Comparison of ENCODE assay signal across 20 mouse cellular contexts in genomic region chr16:89372734-89373461, GRCm38 (mm10). TPM values are rescaled to one million over a fixed set of nuclear protein-coding genes. Genes with fewer than 3 reads are reported as not detected.
A peak's percentile ranks its signal among the peaks of the same experiment; 100 is the strongest.
DNase-seq lines count a peak whose midpoint lies in the region; ATAC-seq lines count a peak whose summit lies in the region.
"Had no signal": no experiment of that assay in that cellular context is flagged by ENCODE, and none has a peak within 500 bp of the region (broad histone marks: within the 10 kb centered on the region; RNA-seq: fewer than 3 reads in every experiment).

No protein-coding gene starts in this region.

- H3K4me3 ChIP-seq in forebrain, embryonic 12.5 days (replicated peaks), result no peak overlapping the region
- H3K4me3 ChIP-seq in forebrain, embryonic 16.5 days (replicated peaks; ENCODE audit: low read length), result no peak overlapping the region
- no peak overlapping the region for H3K4me3 ChIP-seq in forebrain, embryonic 14.5 days (ENCODE audit: low read depth, low read length)
- no peak overlapping the region for H3K4me3 ChIP-seq in forebrain, embryonic 10.5 days
- H3K4me3 ChIP-seq: embryonic facial prominence, embryonic 10.5 days; embryonic facial prominence, embryonic 12.5 days had no signal

- ATAC-seq in forebrain, embryonic 12.5 days (ENCODE audit: low FRiP score), result peak; percentile 69; the same call in 1 of the 2 replicates
- no peak for ATAC-seq in forebrain, embryonic 16.5 days
- ATAC-seq in forebrain, embryonic 14.5 days, result peak; percentile 72; the same call in 1 of the 2 replicates

- DNase-seq in forebrain, embryonic 14.5 days (ENCODE audit: low spot score), result peak; percentile 16
- DNase-seq in forebrain, embryonic 10.5 days (ENCODE audit: extremely low spot score, low spot score), result no peak
- peak; percentile 35 for DNase-seq in retina, postnatal 1 day
- no peak for DNase-seq in retina, embryonic 14.5 days (ENCODE audit: low spot score)
- no peak for DNase-seq in kidney, postnatal 14 days
- DNase-seq: adrenal gland, adult 2 months; adrenal gland, postnatal 10 days; adrenal gland, postnatal 25 days; cerebellum, adult 11-12 months; cerebellum, adult 2 months; cerebellum, adult 9-10 months; cerebellum, postnatal 10 days; cerebellum, postnatal 25 days had no signal

- H3K4me2 ChIP-seq in forebrain, embryonic 12.5 days, result no peak overlapping the region
- no peak overlapping the region for H3K4me2 ChIP-seq in forebrain, embryonic 16.5 days (ENCODE audit: low read length)
- H3K4me2 ChIP-seq in forebrain, embryonic 14.5 days (ENCODE audit: low read length), result no peak overlapping the region
- H3K4me2 ChIP-seq: embryonic facial prominence, embryonic 12.5 days had no signal

- 52% methylated on average over 2 of the region's 2 CpGs for WGBS in forebrain, embryonic 12.5 days
- WGBS in forebrain, embryonic 16.5 days, result 33% methylated on average over 2 of the region's 2 CpGs
- 33% methylated on average over 2 of the region's 2 CpGs for WGBS in forebrain, embryonic 14.5 days
- WGBS in forebrain, embryonic 10.5 days, result 87% methylated on average over 2 of the region's 2 CpGs

- H3K9ac ChIP-seq in forebrain, embryonic 12.5 days, result no peak overlapping the region
- H3K9ac ChIP-seq in forebrain, embryonic 16.5 days (replicated peaks; ENCODE audit: low read depth, low read length), result no peak overlapping the region
- H3K9ac ChIP-seq in forebrain, embryonic 14.5 days (ENCODE audit: low read length), result no peak overlapping the region
- H3K9ac ChIP-seq: embryonic facial prominence, embryonic 12.5 days had no signal

- no peaks in the 10 kb centered on the region for H3K36me3 ChIP-seq in forebrain, embryonic 12.5 days (replicated peaks)
- H3K36me3 ChIP-seq in forebrain, embryonic 16.5 days (ENCODE audit: control insufficient read depth, insufficient read depth), result no peaks in the 10 kb centered on the region
- no peaks in the 10 kb centered on the region for H3K36me3 ChIP-seq in forebrain, embryonic 14.5 days (ENCODE audit: control insufficient read depth, insufficient read depth, low read length)
- H3K36me3 ChIP-seq in forebrain, embryonic 10.5 days (replicated peaks), result no peaks in the 10 kb centered on the region
- H3K36me3 ChIP-seq: embryonic facial prominence, embryonic 10.5 days; embryonic facial prominence, embryonic 12.5 days had no signal

- H3K9me3 ChIP-seq in forebrain, embryonic 12.5 days, result no peaks in the 10 kb centered on the region
- no peaks in the 10 kb centered on the region for H3K9me3 ChIP-seq in forebrain, embryonic 16.5 days (ENCODE audit: control insufficient read depth, low read length)
- H3K9me3 ChIP-seq in forebrain, embryonic 14.5 days (replicated peaks; ENCODE audit: control insufficient read depth, low read length), result no peaks in the 10 kb centered on the region
- no peaks in the 10 kb centered on the region for H3K9me3 ChIP-seq in forebrain, embryonic 10.5 days
- H3K9me3 ChIP-seq: embryonic facial prominence, embryonic 10.5 days; embryonic facial prominence, embryonic 12.5 days had no signal

- no peak overlapping the region for H3K27ac ChIP-seq in forebrain, embryonic 12.5 days
- no peak overlapping the region for H3K27ac ChIP-seq in forebrain, embryonic 16.5 days (ENCODE audit: low read length)
- H3K27ac ChIP-seq in forebrain, embryonic 14.5 days (ENCODE audit: low read depth, low read length), result no peak overlapping the region
- no peak overlapping the region for H3K27ac ChIP-seq in forebrain, embryonic 10.5 days
- H3K27ac ChIP-seq: embryonic facial prominence, embryonic 10.5 days; embryonic facial prominence, embryonic 12.5 days had no signal

- no peaks in the 10 kb centered on the region for H3K4me1 ChIP-seq in forebrain, embryonic 12.5 days
- no peaks in the 10 kb centered on the region for H3K4me1 ChIP-seq in forebrain, embryonic 16.5 days (replicated peaks; ENCODE audit: control insufficient read depth, insufficient read depth, low read length)
- no peaks in the 10 kb centered on the region for H3K4me1 ChIP-seq in forebrain, embryonic 14.5 days (ENCODE audit: control insufficient read depth, insufficient read depth, low read length)
- H3K4me1 ChIP-seq in forebrain, embryonic 10.5 days, result no peaks in the 10 kb centered on the region
- H3K4me1 ChIP-seq: embryonic facial prominence, embryonic 10.5 days; embryonic facial prominence, embryonic 12.5 days had no signal

- H3K27me3 ChIP-seq in forebrain, embryonic 12.5 days, result no peaks in the 10 kb centered on the region
- H3K27me3 ChIP-seq in forebrain, embryonic 16.5 days (replicated peaks; ENCODE audit: control insufficient read depth, insufficient read depth, low read length), result no peaks in the 10 kb centered on the region
- no peaks in the 10 kb centered on the region for H3K27me3 ChIP-seq in forebrain, embryonic 14.5 days (replicated peaks; ENCODE audit: control insufficient read depth, insufficient read depth, low read length)
- no peaks in the 10 kb centered on the region for H3K27me3 ChIP-seq in forebrain, embryonic 10.5 days (ENCODE audit: poor library complexity, severe bottlenecking)
- H3K27me3 ChIP-seq: embryonic facial prominence, embryonic 12.5 days had no signal

RNA-seq across cellular contexts. Expression of gene Krtap21-1, which starts 30.8 kb away (rescaled TPM):
- polyA plus RNA-seq in forebrain, embryonic 12.5 days (2016; fragmentation: Nextera tagmentation; extraction: Ambion mirVana), result not detected in 2 replicates
- polyA plus RNA-seq in forebrain, embryonic 16.5 days (2015; fragmentation: Nextera tagmentation; extraction: Ambion mirVana), result not detected in 2 replicates
- polyA plus RNA-seq in forebrain, embryonic 14.5 days (2014; fragmentation: Nextera tagmentation; extraction: Ambion mirVana), result not detected in 2 replicates
- not detected in 2 replicates for polyA plus RNA-seq in forebrain, embryonic 10.5 days (2016; fragmentation: Nextera tagmentation; extraction: Ambion mirVana)
- polyA plus RNA-seq: adrenal gland, adult 2 months; C2C12; cerebellum, adult 2 months; cortical plate, adult 2 months; embryonic facial prominence, embryonic 10.5 days; embryonic facial prominence, embryonic 12.5 days; embryonic facial prominence, embryonic 14.5 days had no signal

RNA-seq across cellular contexts. Expression of gene Krtap6-2, which starts 47.0 kb away (rescaled TPM):
- not detected in 2 replicates for polyA plus RNA-seq in forebrain, embryonic 12.5 days (2016; fragmentation: Nextera tagmentation; extraction: Ambion mirVana)
- polyA plus RNA-seq in forebrain, embryonic 16.5 days (2015; fragmentation: Nextera tagmentation; extraction: Ambion mirVana), result not detected in 2 replicates
- polyA plus RNA-seq in forebrain, embryonic 14.5 days (2014; fragmentation: Nextera tagmentation; extraction: Ambion mirVana), result not detected in 2 replicates
- polyA plus RNA-seq in forebrain, embryonic 10.5 days (2016; fragmentation: Nextera tagmentation; extraction: Ambion mirVana), result not detected in 2 replicates
- polyA plus RNA-seq: adrenal gland, adult 2 months; C2C12; cerebellum, adult 2 months; cortical plate, adult 2 months; embryonic facial prominence, embryonic 10.5 days; embryonic facial prominence, embryonic 12.5 days; embryonic facial prominence, embryonic 14.5 days had no signal

Comparison
In these comparisons a context has a peak if more than half of its experiments do, and no peak if none do; other contexts are left out.
1. DNase-seq: peak in forebrain, embryonic 14.5 days (single experiment) and retina, postnatal 1 day (single experiment); none in forebrain, embryonic 10.5 days (single experiment), retina, embryonic 14.5 days (single experiment) and kidney, postnatal 14 days (single experiment).